Mouse (Mus musculus) pancreas, adult 10 weeks (tissue): Measurements from ENCODE around the gene Rbpms2. TPM values are rescaled to one million over a fixed set of nuclear protein-coding genes. Genes with fewer than 3 reads are reported as not detected.

Experiments used
- polyA plus RNA-seq: library from polyadenylated mRNA; stranded (reverse); fragments of 350-450 nt; fragmentation: Illumina TruSeq; extraction: RNeasy Lipid Tissue Mini Kit (QIAGEN cat#74804); gene quantifications from one replicate; pipeline ENCODE4 v1.2.3, GENCODE M21; 2015; ENCODE audit warnings: low read depth, low replicate concordance; ENCODE audit not compliant: insufficient read depth

Gene Rbpms2
- 1.5 TPM for polyA plus RNA-seq

DNA sequence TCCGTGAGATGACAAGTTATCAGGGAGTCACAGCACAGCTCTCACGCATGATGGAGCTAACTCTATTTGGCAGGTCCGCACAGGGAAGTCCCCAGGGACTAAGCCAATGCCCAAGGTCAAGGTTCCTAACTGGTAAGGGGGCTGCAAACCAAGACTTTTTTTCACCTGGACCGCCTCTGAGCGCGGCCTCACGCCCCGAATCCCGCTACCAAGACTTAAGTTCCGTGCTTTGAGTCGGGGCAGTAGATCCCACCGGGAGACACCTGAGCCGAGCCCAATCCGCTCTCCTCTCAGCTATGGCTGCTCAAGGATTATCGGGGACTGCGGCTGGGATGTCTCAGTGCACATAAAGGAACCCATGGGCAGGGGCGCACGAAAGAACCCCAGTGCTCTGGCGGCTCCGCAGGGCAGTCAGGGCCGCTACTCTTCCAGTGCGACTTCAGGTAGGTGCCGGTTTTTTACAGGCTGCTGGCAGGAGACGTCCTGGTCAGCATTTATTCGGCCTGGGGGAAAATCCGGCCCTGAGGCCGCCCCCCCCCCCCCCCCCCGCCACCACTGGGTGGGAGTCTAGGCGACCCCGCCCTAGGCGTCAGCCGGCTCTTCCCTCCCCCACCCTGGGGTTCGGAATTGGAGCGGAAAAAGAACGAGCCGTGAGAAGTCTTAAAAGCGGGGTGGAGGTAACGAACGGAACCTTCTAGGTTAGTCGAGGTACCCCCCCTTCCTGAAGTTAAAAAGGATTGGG lies at the start of gene Rbpms2:
Gene Rbpms2 (plus strand): TSS at position 624 of the 742 bp plus-strand sequence.

DNA sequence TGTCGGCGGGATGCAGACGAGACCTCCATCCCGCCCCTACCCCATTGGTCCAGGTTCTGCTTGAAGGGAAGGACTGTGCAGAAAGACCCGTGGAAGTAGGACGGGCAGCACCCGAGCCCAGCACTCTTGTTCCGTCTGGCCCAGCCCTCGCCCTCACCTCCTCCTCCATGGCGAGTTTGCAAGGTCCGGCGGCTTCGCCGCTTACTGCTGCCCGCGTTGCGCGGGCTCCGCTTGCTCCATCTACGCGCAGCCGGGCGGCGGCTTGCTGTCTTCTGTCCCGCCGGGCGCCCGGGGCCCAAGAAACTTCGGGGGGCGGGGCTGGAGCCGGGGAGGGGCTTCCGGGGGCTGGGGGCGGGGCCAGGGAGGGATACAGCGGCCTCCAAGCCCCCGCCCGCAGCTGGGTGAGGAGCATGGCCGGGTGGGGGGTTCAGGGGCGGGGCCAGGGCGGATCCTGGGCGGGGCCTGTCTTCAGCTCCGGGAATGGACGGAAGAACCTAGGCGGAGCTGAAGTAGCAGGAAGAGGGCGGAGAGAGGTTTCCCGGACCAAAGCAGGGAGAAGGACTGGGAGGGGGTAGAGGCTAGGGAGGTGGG lies 49.6 kb upstream of the Rbpms2 start, which contains the start of gene Plekho2:
Gene Plekho2 (minus strand): TSS at position 260 of the 591 bp plus-strand sequence.

DNA sequence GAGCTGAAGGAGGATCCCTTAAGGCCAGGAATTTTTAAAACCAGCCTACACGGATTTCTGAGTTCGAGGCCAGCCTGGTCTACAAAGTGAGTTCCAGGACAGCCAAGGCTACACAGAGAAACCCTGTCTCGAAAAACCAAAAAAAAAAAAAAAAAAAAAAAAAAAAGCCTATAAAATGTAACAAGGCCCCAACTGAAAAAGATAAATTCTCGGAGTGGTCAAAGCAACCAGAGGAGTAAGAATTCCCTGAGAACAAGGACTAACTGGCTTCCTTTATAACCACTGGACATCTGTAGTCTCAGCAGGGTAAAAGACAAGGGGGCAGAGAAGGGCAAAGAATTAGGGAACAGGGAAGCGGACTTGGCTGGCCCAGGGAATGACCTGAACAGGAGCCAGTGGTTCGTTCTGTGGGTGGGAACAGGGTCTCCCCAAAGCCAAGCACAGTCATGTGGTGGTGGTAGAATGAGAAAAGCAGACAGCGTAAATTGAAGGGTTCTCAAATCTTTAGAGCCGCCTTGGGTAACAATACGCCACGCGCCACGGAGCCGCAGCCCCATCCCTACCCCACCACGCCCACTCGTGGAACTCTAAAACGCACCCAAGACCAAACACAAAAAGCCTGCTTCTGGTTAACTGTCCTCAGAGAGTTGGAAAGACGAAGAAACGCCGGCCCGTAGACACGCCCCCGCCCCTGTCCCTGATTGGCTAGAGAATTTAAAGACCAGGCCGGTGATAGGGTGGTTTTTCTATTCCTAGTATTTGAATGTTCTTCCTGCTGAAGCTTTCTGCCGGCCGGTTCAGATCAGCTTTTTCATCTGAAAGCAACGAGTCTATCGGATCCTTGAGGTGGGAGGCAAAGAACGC lies 42.8 kb upstream of the Rbpms2 start, which contains the start of gene Pif1:
Gene Pif1 (plus strand): TSS at position 755 of the 864 bp plus-strand sequence.

DNA sequence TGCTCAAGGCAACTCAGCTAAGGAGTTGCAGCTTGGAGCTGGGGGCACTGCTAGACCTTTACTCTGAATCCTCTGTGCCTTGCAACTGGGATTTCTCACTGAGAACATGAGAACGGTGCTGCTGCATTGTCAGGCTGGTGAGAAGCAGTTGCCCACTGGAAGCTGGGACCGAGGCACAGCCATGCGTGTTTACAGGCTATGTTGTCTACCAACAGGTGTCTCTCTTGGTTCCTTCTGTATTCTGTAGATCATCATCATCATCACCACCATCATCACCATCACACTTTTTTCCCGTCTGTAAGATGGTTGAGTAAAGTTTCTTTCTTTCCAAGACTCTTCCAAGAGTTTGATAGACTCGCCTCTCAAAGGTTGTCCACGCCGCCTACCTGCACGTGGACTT lies 38.3 kb downstream of the Rbpms2 start, which contains the start of gene Oaz2:
Gene Oaz2 (plus strand): TSS at position 301 of the 400 bp plus-strand sequence.

Other genes starting within 250 kb of the Rbpms2 start
- not detected for gene Kbtbd13, start 238.0 kb upstream of the Rbpms2 start, polyA plus RNA-seq
- 6.2 TPM for gene Rasl12, start 231.1 kb upstream of the Rbpms2 start, polyA plus RNA-seq
- gene Slc51b, start 206.7 kb upstream of the Rbpms2 start, polyA plus RNA-seq: not detected
- 5.0 TPM for gene Mtfmt, start 193.9 kb upstream of the Rbpms2 start, polyA plus RNA-seq
- gene Spg21, start 168.7 kb upstream of the Rbpms2 start, polyA plus RNA-seq: 5.7 TPM
- not detected for gene Ankdd1a, start 109.5 kb upstream of the Rbpms2 start, polyA plus RNA-seq
- 5.2 TPM for gene Plekho2, start 49.6 kb upstream of the Rbpms2 start, polyA plus RNA-seq
- not detected for gene Pif1, start 42.5 kb upstream of the Rbpms2 start, polyA plus RNA-seq
- gene Oaz2, start 38.4 kb downstream of the Rbpms2 start, polyA plus RNA-seq: 32.7 TPM
- gene Zfp609, start 197.9 kb downstream of the Rbpms2 start, polyA plus RNA-seq: 5.2 TPM